Mouse (Mus musculus) lung, postnatal 0 days (tissue): ENCODE measurements around the gene Spag7. TPM values are rescaled to one million over a fixed set of nuclear protein-coding genes. Genes with fewer than 3 reads are reported as not detected.

Experiments
- ATAC-seq: fragments of 200-750 bp; cut with Nextera tagmentation; 2 replicates; pipeline ENCODE4 v1.8.0; 2017; ENCODE audit warnings: moderate library complexity
- DNase-seq: peaks from one replicate; pipeline ENCODE4 v3.0.0-alpha.2; 2016; ENCODE audit warnings: low spot score
- H3K27ac ChIP-seq: fragments of 300-500 bp; sonication (generic); 2 replicates; pipeline ENCODE4 v1.5.1; 2014; ENCODE audit warnings: antibody characterized with exemption, mild to moderate bottlenecking, low read length, mixed read lengths
- H3K27me3 ChIP-seq: fragments of 300-500 bp; sonication (generic); replicated peaks from 2 replicates; pipeline ENCODE4 v1.6.1; 2014; ENCODE audit warnings: low read length, mixed read lengths; ENCODE audit not compliant: insufficient read depth
- H3K36me3 ChIP-seq: fragments of 300-500 bp; sonication (generic); 2 replicates; pipeline ENCODE4 v1.6.1; 2014; ENCODE audit warnings: low read length, mixed read lengths; ENCODE audit not compliant: insufficient read depth
- H3K4me1 ChIP-seq: fragments of 300-500 bp; sonication (generic); 2 replicates; pipeline ENCODE4 v1.6.1; 2014; ENCODE audit warnings: antibody characterized with exemption, low read depth, low read length, mixed read lengths; ENCODE audit not compliant: insufficient read depth
- H3K4me2 ChIP-seq: fragments of 300-500 bp; sonication (generic); replicated peaks from 2 replicates; pipeline ENCODE4 v1.6.1; 2014; ENCODE audit warnings: low read depth, mild to moderate bottlenecking, low read length, moderate library complexity, mixed read lengths
- H3K4me3 ChIP-seq: fragments of 300-500 bp; sonication (generic); 2 replicates; pipeline ENCODE4 v1.5.1; 2014; ENCODE audit warnings: low read depth, low read length
- H3K9ac ChIP-seq: fragments of 300-500 bp; sonication (generic); replicated peaks from 2 replicates; pipeline ENCODE4 v1.6.1; 2014; ENCODE audit warnings: low read depth, mild to moderate bottlenecking
- H3K9me3 ChIP-seq: fragments of 300-500 bp; sonication (generic); 2 replicates; pipeline ENCODE4 v1.6.1; 2016; ENCODE audit warnings: low read length, mixed read lengths
- CTCF ChIP-seq: IDR thresholded peaks from 2 replicates; pipeline ENCODE4 v1.5.1; 2016; ENCODE audit warnings: antibody characterized with exemption, mild to moderate bottlenecking
- EP300 ChIP-seq: IDR thresholded peaks from 2 replicates; pipeline ENCODE4 v1.6.1; 2016; ENCODE audit warnings: antibody characterized with exemption, mild to moderate bottlenecking, control low read depth
- WGBS: fragments of 180-500 bp; shearing (Covaris S2); extraction: QIAGEN DNeasy Blood & Tissue Kit; methylation state at CpG from one replicate; pipeline ENCODE4 v1.1.7; 2014; 5-methylcytosine and 5-hydroxymethylcytosine counted together
- polyA plus RNA-seq: library from polyadenylated mRNA; unstranded; fragments of >200 nt; fragmentation: Nextera tagmentation; extraction: Ambion mirVana; gene quantifications from 2 replicates; pipeline ENCODE4 v1.2.1, GENCODE M21; 2015

Gene Spag7
- polyA plus RNA-seq, 1 experiment from 2014 or later, result 84.6 TPM

DNA sequence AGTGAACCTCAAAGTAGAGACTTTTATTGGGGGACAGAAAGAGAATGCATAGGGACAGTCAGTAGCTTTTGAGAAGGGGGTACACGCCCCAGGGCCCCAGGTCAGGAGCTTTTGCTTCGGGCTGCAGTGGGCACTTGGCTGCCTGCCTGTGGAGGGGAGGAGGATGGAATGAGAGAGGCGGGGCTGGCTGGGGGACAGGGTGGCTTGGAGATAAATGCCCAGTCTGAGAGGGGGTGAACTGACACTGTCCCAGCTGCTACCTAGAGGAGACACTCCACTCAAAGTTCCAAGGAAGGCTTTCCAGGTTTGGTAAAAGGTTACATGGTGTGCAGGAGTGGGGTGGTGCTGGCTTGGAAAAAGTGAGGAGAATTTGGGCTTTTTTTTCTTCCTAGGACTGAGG is 12.3 kb downstream of the Spag7 start, which contains the start of gene Eno3:
TSS of gene Eno3 (plus strand) at position 239 of the 400 bp plus-strand sequence.
- Histone ChIP-seq H3K9ac (peak within 1 kb of the TSS; percentile 10), H3K4me1 (peaks cover 17% of the 10 kb centered on the region), H3K4me3 (peak within 1 kb of the TSS; percentile 99), H3K9me3 (no peaks in the 10 kb centered on the region), H3K27me3 (no peaks in the 10 kb centered on the region), H3K4me2 (peak within 1 kb of the TSS; percentile 74), H3K27ac (peak within 1 kb of the TSS; percentile 99), H3K36me3 (peaks cover 4% of the 10 kb centered on the region; the same call in 1 of the 2 replicates)
- no peak for ATAC-seq
- 18% methylated on average over 3 of the region's 3 CpGs for WGBS
- no peak for TF ChIP-seq EP300
- no peak for TF ChIP-seq CTCF
- DNase-seq, result no peak

DNA sequence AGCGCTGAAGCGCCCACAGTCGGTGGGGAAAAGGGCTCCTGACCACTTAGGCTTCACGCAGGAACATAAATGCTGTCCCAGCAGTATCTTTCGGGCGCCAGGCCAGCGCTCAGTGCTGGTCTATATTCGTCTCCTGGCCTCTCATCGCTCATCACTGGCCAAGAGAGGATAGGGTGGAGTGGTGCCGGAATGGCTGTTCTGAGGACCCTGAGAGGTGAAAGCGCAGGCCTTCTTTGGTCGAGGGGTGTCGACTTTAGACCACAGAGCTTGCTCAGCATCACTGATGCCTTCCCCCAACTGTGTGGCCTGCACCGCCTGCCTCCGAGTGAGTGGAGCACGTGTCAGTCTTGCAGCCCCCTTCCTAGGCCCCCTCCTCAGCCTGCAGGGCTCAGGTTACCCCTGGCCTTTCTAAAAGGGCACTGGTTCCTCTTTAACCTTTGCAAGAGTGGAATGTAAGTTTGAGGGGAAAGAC is 12.7 kb downstream of the Spag7 start:
- TF ChIP-seq EP300, result no peak
- TF ChIP-seq CTCF, result no peak
- H3K9ac ChIP-seq, result peak overlapping the region; percentile 10
- H3K4me1 ChIP-seq, result peaks cover 19% of the 10 kb centered on the region
- ATAC-seq, result no peak
- peak overlapping the region; percentile 99 for H3K27ac ChIP-seq
- peak overlapping the region; percentile 74 for H3K4me2 ChIP-seq
- whole genome bisulfite sequencing, result 12% methylated on average over 16 of the region's 16 CpGs
- peak overlapping the region; percentile 99 for H3K4me3 ChIP-seq
- H3K36me3 ChIP-seq, result peaks cover 6% of the 10 kb centered on the region; the same call in 1 of the 2 replicates
- DNase-seq, result peak; percentile 41
- H3K9me3 ChIP-seq, result no peaks in the 10 kb centered on the region
- no peaks in the 10 kb centered on the region for H3K27me3 ChIP-seq

GRCm38 (mm10) chr11:70655571-70656455 is 13.4 kb downstream of the Spag7 start:
- peak; percentile 15 for ATAC-seq
- WGBS, result under 1% methylated on average over 53 of the region's 61 CpGs
- peaks cover 22% of the 10 kb centered on the region for H3K4me1 ChIP-seq

DNA sequence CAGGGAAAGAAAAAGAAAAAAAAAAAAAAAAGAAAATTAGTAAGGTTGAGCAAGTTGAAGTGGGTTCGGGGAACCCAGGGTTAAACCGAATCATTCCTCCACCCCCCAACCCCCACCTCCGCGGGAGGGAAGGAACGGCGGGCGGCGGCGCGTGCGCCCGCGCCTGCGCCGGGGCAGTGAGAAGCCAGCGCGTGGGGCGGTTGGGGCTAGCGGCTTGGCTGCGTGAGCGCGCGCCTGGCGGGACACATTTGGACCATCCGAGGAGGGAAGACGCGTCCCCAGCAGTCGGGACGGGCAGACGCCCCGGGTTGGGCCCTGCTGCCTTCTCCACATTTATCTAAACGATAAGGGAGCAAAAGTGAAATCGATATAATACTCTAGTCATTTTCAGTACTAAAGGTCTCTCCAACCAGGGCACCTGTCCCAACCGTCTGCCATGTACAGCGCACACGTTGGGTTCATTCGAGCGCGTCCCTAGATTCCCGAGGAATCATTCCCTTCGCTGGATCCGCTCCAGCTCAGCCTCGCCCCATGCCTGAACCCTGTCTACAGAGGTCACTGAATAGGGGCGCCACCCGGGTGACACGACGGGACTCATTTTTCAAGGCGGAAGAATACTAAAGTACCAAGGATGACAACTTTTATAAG is 14.2 kb downstream of the Spag7 start:
- Histone ChIP-seq H3K27me3 (no peaks in the 10 kb centered on the region), H3K27ac (peak overlapping the region; percentile 99), H3K4me3 (peak overlapping the region; percentile 99), H3K36me3 (peaks cover 18% of the 10 kb centered on the region), H3K9ac (peak overlapping the region; percentile 98; the same call in 1 of the 2 replicates), H3K4me1 (peaks cover 22% of the 10 kb centered on the region), H3K4me2 (peak overlapping the region; percentile 74), H3K9me3 (no peaks in the 10 kb centered on the region)
- peak; percentile 71 for ATAC-seq
- TF ChIP-seq CTCF, result no peak
- peak; percentile 22; the same call in 1 of the 2 replicates for TF ChIP-seq EP300
- WGBS, result under 1% methylated on average over 48 of the region's 48 CpGs
- DNase-seq, result peak; percentile 94

More at GRCm38 (mm10) chr11:70655571-70656455, 13.4 kb downstream of the Spag7 start:
- Histone ChIP-seq H3K4me3 (peak overlapping the region; percentile 99), H3K9ac (peak overlapping the region; percentile 10), H3K27me3 (no peaks in the 10 kb centered on the region), H3K4me2 (peak overlapping the region; percentile 74), H3K9me3 (no peaks in the 10 kb centered on the region), H3K36me3 (peaks cover 13% of the 10 kb centered on the region), H3K27ac (peak overlapping the region; percentile 99)
- peak; percentile 2; the same call in 1 of the 2 replicates for TF ChIP-seq EP300
- TF ChIP-seq CTCF, result no peak
- peak; percentile 67 for DNase-seq

- DNase-seq (peak; percentile 94), ATAC-seq (peak; percentile 73)
- Histone ChIP-seq H3K27me3 (no peaks in the 10 kb centered on the region), H3K27ac (peak within 1 kb of the TSS; percentile 99), H3K9me3 (no peaks in the 10 kb centered on the region), H3K9ac (peak within 1 kb of the TSS; percentile 98), H3K4me2 (peak within 1 kb of the TSS; percentile 74), H3K4me3 (peak within 1 kb of the TSS; percentile 99), H3K4me1 (peaks cover 22% of the 10 kb centered on the region), H3K36me3 (peaks cover 25% of the 10 kb centered on the region)
- under 1% methylated on average over 34 of the region's 61 CpGs for WGBS
- TF ChIP-seq CTCF, result no peak
- TF ChIP-seq EP300, result peak; percentile 48; the same call in 1 of the 2 replicates
Measured at GRCm38 (mm10) chr11:70654198-70654922, 14.9 kb downstream of the Spag7 start, which contains the start of gene Pfn1. TSS of gene Pfn1 (minus strand) at chr11:70654644.
